Mouse (Mus musculus) adrenal gland, adult 8-10 months (tissue): ENCODE data around the gene Cx3cr1. TPM values are rescaled to one million over a fixed set of nuclear protein-coding genes. Genes with fewer than 3 reads are reported as not detected.
A peak's percentile ranks its signal among the peaks of the same experiment; 100 is the strongest.

ENCODE experiments used
- DNase-seq: peaks from one replicate; pipeline ENCODE4 v3.0.0; 2022
- total RNA-seq, 4 experiments: library from RNA; stranded (reverse); gene quantifications; 2 replicates each; pipeline ENCODE4 v1.2.4; 2022

Gene Cx3cr1
- total RNA-seq, 4 experiments from 2014 or later = 5.7 to 18.2 (median 12.4) TPM

GRCm38 (mm10) chr9:119933675-119934074, 136.0 kb downstream of the Cx3cr1 start:
- DNase-seq = no peak

GRCm38 (mm10) chr9:119932358-119932757, 137.3 kb downstream of the Cx3cr1 start:
- DNase-seq = no peak

- DNase-seq = no peak
These were observed 143.2 kb downstream of the Cx3cr1 start for GRCm38 (mm10) chr9:119926497-119926896.

GRCm38 (mm10) chr9:119925729-119926128, 143.9 kb downstream of the Cx3cr1 start:
- no peak for DNase-seq

- no peak for DNase-seq
These were observed 144.5 kb downstream of the Cx3cr1 start for GRCm38 (mm10) chr9:119925120-119925657.

DNA sequence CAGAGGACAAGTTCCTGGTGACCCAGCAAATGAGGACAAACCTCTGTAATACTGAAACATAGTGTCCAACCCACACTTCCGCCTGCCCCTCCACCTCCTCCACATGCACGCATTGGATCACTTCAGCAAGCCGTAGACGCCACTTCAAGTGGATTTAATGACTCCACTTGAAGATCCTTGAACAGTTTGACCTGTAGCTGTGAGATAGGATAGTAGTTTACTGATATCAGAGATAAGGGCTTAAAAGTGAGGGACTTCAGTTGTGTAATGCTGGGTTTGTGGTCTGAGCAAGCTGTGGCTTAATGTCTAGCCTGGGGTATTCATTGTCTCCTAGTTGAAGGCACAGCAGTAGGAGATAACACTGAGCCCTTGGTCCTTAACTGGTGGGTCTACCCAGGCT, 146.2 kb downstream of the Cx3cr1 start:
- no peak for DNase-seq

DNA sequence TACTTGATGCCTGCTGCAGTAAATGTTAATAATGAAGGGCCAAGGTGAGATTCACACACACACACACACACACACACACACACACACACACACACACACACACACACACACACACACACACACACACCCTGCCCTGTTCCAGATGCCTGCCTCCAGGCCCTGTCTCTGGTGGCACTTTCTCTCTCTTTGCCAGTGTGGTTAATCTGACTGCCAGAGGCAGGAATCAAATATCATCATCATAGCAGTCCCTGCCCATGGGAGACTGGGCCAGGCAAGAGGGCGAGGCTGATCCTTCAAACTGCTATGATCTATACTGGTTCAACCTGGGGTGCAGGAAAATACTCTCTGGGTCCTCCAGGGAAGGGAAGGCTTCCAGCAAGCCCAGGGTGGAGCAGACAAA, 149.8 kb downstream of the Cx3cr1 start:
- DNase-seq = no peak

DNA sequence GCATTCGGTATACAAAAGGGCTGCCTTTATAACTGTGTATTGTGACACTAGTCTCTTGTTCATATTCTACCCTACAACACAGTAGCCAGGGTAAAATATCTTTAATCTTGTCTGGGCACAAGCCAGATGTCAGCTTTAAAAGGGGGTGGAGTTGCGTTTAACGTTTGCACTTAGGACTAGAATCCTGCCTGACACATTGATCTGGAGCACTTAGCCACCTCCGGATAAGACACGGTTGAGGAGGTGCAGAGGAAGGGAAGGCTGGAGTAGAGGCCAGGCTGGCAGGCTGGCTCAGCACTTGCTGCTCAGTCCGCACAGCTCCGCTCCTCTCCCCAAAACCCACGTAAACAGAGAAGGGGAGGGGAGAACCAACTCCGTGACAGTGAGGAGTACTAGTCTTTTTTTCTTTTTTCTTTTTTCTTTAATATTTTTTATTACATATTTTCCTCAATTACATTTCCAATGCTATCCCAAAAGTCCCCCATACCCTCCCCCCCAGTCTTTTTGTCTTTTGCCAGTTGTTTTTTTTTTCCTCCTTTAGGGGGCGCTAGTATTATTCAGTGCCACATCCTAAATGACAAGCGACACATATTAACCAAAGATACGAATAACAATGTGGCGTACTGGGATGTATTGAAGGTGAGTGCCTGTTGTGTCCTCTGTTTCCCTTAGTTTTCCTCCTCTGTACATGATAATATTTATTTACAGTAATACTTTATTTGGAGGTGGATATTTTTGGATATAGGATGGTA, 156.4 kb downstream of the Cx3cr1 start:
- no peak for DNase-seq

DNA sequence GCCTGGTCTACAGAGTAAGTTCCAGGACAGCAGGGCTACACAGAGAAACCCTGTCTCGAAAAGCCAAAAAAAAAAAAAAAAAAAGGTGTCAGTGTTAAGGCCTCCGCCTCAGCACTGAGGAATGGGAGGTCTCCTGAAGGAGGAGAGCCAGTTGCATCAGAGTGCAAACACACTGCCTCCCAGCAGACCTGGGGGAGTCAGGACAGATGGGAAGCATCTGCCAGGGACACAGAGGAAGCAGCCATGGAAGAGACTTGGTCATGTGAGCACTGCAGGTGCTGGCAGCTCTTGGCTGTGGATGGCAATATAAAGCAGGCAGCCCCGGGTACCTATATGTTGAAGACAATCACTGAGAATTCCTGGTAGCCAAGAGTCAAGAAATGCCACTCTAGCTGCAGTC, 159.7 kb downstream of the Cx3cr1 start:
- no peak for DNase-seq

DNA sequence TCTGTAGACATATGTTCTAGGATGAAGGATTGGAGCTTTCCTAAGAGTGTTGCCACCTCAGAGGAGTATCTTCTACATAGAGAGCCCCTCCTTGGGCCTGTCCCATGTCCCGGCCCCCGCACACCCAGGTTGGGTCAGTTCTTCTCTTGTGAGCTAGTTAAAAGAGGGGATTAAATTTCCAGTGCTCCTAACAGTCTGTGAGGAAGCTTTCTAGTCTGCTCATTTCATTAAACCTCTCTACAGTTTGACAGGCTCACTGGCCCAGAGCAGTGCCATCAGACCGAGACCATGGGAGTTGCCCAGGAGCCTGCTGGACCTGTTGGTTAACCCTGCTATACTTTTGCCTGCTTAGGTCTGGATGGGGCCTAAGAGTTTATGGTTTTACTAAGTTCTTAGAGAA, 161.0 kb downstream of the Cx3cr1 start:
- no peak for DNase-seq

GRCm38 (mm10) chr9:119902410-119903151, 167.1 kb downstream of the Cx3cr1 start:
- DNase-seq = no peak

DNA sequence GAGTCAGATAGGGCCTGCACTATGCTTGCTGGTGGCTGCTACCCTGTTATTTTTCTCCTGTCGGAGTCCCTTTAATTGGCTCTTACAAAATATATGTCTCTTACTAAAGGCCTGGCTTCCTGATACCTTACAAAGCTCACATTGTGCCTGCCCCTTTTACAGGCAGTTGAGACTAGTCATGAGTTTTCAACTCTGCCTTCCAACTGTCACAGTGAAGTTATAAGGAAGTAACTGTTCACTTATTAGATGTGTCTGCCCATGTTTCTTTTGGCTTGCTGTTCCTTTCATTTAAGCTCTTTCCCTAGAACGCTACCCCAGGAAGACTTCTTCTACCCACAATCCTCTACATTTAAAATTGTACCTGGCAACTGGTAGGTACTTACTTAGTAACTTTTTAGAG, 170.2 kb downstream of the Cx3cr1 start:
- DNase-seq = no peak

DNA sequence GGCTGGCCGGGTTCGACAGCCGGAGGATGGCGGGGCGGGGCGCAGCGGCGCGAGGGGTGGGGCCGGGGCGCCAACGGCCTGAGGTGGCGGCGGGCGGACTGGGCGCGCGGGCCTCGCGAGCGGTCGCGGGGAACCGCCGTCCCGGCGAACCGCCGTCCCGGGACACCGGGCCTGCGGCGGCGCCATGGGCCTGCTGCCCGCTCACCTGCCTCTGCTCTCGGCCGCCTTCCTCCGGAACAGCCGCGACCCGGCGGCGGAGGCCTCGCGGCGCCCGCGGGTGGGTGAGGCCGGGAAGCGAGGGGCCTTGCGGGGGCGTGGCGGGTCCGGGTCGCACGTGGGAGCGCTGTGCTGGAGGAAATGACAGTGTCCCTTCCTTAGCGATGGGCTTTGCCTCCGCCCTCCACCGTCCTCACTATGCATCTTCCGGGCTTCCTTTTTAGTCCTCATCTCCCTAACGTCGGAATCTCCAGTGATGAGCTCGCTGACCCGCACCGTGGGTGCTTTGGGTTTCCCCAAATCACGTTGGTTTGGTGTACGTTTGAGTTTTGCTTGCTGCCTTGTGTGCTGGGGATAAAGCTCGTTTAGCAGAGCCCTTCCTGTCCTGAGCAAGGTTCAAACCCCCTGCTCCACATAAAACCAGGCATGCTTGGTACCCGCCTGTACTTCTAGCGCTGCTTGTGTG, 174.5 kb downstream of the Cx3cr1 start:
- DNase-seq = peak; percentile 20

DNA sequence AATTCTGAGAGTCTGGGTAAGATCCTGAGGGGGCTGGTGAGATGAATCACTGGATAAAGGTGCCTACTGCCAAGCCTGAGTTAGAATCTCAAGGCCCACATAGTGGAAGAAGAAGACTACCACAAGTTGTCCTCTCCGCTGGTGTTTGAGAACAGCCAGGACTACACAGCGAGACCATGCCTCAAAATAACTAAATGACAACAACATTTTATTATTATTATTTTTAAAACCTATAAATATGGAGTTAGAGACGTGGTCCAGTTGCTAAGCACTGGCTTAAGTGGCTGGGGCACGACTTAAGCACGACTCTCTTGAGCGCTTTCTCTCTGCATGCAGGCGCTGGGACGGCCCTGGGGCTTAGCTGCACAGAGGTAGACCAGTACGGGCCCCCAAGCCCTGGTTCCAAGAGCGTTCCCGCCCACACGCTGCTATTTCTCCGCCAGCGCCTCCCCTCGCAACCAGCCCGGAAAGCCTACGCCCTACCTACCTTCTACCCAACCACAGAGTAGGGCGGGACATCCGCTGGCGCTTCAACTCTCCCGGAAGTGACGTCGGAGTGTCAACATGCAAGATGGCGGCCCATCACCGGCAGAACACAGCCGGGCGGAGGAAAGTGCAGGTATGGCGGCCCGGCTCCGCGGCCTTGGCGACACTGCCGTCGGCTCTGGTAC, 175.2 kb downstream of the Cx3cr1 start, which contains the start of gene Wdr48:
Wdr48 (plus strand) TSS at position 540 of the 671 bp plus-strand sequence.
- DNase-seq = peak; percentile 97

DNA sequence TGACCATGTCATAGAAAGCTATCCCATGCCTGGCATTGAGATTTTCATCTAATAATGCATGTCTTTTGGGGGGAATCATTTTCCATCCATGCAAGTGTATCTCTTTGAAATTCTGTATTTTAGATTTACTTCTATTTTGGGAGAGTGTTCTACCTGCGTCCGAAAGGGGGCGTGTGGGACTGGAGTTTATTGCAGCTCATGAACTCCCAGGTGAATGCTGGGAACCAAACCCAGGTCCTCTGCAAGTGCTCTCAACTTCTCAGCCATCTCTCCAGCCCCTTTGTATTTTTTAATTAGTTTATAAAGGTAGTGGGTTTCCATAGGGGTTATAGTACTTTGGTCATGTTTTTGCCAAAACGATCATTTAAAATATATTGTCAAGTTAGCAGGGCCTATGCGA, 175.8 kb downstream of the Cx3cr1 start:
- DNase-seq = no peak

DNA sequence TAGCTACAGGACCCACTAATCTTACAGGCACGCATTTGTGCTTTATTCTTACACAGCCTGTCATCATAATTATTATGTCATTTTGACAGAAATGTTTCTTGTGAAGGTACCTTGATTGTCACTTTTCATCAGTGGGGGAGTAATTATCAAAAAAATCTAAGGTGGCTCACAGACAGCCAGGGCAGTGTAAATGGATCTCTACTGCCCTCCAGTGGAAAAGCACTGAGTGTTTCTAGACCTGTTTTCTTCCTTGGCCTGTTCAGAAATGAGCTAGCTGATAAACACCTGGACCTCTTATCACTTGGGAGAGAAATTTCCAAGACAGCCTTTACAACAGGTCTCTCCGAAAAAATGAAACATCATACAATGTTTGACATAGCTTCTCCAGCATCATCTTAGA, 179.0 kb downstream of the Cx3cr1 start:
- DNase-seq = no peak

DNA sequence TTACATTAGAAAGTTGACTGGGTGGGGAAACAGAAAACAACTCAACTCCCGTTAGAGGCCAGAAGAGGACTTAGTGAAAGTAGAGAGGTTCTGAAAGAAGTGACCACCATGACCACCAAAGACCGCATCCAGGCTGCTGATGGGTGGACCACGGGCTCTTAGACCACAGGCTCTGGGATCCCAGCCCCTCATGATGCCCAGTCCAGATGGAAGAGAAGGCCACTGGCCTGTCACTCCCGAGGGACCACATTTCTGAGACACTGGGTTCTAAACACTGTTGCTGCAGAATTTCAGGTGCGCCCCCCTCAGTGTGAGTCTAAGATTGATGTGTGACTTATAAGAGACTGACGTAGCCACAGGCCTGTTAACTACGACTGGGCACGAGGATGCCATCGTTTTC, 180.2 kb downstream of the Cx3cr1 start:
- DNase-seq = no peak

GRCm38 (mm10) chr9:119888843-119889246, 180.8 kb downstream of the Cx3cr1 start:
- no peak for DNase-seq

GRCm38 (mm10) chr9:119887144-119887901, 182.4 kb downstream of the Cx3cr1 start:
- DNase-seq = no peak

DNA sequence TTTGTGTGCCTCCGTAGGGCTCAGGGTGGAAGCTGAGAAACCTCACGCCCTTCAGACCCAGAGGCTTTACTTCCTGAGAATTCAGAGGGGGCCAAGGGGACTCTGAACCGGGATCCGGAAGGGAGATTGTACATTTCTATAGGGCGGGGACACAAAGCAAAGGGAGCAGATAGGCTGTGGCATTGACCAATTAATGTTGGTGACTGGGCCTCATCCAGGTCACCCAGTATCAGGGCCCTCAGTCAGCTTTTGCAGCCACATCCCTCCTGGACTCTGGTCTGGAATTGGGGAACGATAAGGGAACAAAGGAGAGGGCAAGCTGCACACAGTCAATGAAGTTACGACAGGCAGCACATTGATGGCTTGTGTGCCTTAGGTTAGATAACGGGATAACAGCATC, 215.5 kb downstream of the Cx3cr1 start:
- no peak for DNase-seq

GRCm38 (mm10) chr9:119853071-119853846, 216.4 kb downstream of the Cx3cr1 start:
- no peak for DNase-seq
